Mouse (Mus musculus) frontal cortex, adult 2 months (tissue): ENCODE measurements around the gene Wdtc1. TPM values are rescaled to one million over a fixed set of nuclear protein-coding genes. Genes with fewer than 3 reads are reported as not detected.

Source experiments
- DNase-seq, 2 experiments: peaks; one replicate each; pipeline ENCODE4 v3.0.0; 2022; ENCODE audit warnings: low spot score in 1 of 2; ENCODE audit errors: extremely low spot score in 1 of 2
- polyA plus RNA-seq: library from polyadenylated mRNA; depleted of rRNA; stranded (reverse); fragments of >200 nt; gene quantifications from 2 replicates; pipeline ENCODE4 v1.2.3, GENCODE M21; 2012

Gene Wdtc1
- polyA plus RNA-seq, 1 experiment = 43.0 TPM

DNA sequence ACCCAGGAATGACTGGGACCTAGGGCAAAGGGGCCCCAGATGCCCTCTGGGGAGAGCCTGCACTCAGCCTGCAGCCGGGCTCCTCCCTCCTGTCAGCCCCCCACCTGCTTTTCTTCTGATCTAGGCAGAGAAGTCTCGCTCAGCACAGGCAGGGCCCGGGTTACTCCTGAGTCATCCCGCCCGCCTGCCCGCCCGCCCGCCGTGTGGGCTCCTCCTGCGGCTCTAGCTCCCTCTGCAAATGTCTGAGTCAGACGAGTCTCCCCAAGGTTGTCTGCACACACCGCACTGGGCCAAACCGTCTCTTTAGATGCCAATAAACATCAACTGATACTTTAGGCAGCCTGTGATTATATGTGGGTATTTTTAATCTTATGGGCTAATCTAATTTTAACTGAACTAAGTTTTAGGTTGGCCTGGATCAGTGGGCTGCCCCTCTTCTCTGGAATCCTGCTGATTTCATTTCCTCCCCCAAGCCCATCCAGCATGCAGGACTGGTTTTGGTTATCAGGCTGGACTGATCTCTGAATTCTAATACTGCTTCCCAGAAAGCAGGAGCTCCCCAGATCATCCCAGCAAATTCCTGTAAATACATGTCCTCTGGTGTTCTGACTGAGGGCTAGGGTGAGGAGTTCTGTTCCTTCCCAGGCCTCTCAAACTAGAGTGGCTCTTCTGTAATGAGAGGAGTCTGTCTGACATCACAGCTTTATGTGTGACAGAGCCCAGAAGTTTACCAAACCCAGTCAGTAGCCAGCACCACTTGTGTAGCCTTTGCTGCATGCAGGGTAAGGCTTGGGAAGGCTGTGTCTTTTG, 25.2 kb upstream of the Wdtc1 start:
- DNase-seq = peak in 1 of 2 experiments; percentile 69

DNA sequence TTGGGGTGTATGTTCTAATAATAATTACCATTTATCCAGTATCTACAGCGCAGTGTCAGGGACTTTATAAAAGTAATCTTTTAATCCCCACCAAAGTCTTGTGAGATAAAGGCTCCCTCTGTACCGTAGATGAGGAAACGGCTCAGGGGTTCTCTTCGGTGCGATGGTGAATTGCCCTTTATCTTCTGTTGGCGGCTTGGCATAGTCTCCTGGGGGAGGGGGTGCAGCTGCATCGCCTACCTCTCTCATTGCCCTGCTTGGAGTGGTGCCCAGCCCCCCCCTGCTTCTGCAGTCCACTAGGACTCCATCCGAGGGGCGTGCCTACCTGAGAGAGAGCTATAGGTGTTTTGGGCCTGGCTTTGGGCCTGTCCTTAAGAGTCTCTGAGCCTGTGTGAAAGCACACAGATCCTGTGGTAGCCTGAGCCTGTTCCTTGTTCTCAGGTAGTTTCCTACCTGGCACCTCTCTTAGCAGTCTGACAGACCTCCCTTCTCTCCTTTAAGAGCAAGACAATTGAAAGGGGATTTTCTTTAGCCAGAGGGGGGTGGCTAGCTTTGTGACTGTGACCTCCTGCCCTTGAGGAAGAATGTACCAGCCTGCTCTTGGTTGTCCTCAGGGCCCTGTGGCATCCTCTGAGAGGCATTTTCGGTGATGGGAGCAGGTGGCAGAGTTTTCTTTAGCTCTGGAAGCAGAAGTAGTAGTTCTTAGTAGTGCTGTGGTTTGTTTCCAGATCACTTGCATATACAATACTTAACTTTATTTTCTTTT, 22.7 kb upstream of the Wdtc1 start:
- no peak for DNase-seq

DNA sequence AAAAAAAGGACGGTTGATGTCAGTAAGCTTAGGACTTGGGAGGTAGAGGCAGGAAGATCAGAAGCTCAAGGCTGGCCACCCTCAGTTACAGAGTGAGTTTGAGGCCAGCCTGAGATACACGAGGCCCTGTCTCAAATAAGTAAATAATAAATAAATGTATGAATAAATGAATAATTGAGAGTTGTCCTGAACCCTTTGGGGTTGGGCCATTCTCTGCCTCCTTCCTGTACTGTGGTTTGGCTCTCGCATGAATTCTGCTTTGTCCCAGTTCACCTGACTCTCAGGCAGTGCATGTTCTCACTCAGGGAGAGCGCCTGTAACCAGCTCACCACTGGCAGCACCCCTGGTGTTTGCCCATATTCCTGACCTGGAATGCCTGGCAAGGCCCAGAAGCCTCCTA, 20.7 kb upstream of the Wdtc1 start:
- DNase-seq = no peak

DNA sequence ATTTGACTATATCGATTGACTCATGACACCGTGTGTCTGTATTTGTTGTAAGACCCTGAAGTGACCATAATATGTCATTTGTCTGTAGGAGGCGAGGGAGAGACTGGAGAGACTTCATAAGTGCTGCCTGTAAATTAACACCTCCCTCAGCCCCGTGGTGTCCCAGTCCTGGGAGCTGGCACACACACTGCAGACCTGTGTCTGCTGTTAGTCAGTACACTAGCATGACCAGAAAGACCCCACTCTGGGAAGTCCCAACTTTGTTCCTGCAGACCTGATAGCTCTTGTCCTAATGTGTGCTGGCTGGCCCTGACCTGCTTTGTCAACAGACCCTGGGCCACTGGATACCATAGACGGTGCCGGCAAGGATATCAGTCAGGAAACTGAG, 19.0 kb upstream of the Wdtc1 start:
- no peak for DNase-seq

- no peak for DNase-seq
Observed at GRCm38 (mm10) chr4:133371621-133372277, 18.5 kb upstream of the Wdtc1 start.

- no peak for DNase-seq
Observed at GRCm38 (mm10) chr4:133370298-133371274, 17.3 kb upstream of the Wdtc1 start.

- DNase-seq = peak; percentile 86 to 97
Observed at GRCm38 (mm10) chr4:133369553-133370297, 16.4 kb upstream of the Wdtc1 start, which contains the start of gene Slc9a1. TSS of gene Slc9a1 (plus strand) at chr4:133369706.

DNA sequence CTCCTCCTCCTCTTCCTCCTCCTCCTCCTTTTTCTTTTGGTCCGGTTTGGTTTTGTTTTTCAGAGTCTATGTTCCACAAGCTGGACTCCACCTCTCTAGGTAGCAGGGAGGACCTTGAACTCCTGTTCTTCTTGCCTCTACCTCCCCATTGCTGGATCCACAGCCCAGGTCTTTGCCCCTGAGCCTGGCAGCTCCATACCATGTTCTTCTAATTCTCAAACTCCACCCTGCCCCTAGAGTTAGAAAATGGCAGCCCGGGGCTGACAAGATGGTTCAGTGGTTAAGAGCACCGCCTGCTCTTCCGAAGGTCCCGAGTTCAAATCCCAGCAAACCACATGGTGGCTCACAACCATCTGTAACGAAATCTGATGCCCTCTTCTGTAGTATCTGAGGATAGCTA, 1.4 kb upstream of the Wdtc1 start:
- DNase-seq = no peak

DNA sequence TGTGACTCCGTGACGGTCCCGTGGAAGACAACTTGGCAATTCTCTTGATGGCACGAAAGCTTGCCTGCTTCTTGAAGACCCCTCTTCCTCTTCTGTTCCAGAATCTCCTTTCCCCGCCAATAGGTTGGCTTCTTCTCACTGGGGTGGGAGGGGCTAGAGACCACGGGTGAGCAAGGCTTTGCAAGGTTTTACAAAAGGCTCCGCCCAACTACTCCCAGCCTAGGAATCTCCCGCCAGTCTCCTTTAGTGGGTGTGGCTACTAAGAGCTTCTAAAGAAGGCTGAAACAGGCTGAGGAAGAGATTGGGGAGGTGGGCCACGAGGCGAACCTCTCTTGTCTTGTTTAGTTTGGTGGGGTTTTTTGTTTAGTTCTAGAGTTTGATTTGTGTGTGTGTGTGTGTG, 484 bp downstream of the Wdtc1 start:
- no peak for DNase-seq

- no peak for DNase-seq
Observed at GRCm38 (mm10) chr4:133348051-133348775, 5.1 kb downstream of the Wdtc1 start.

GRCm38 (mm10) chr4:133347624-133348023, 5.7 kb downstream of the Wdtc1 start:
- no peak for DNase-seq

DNA sequence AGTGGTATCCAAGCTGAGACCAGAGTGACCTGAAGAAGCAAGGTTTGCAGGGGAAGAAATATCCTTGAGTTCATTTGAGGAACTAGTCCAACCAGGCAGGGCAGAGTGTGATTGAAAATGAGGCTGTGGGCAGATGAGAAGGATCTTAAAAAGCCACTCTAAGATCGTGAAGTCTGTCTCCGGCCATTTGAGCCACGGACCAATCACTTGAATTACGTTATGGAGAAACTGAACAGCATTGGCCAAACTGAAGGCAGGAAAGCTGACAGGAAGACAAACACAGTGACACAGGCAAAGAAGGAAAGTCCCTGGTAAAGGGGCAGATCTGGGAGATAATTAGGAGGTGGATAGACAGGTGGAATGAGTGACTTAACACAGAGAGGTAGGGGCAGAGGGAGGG, 6.7 kb downstream of the Wdtc1 start:
- no peak for DNase-seq

GRCm38 (mm10) chr4:133345702-133346101, 7.6 kb downstream of the Wdtc1 start:
- DNase-seq = no peak

- peak in 1 of 2 experiments; percentile 62 for DNase-seq
Observed at GRCm38 (mm10) chr4:133344112-133344511, 9.2 kb downstream of the Wdtc1 start.

DNA sequence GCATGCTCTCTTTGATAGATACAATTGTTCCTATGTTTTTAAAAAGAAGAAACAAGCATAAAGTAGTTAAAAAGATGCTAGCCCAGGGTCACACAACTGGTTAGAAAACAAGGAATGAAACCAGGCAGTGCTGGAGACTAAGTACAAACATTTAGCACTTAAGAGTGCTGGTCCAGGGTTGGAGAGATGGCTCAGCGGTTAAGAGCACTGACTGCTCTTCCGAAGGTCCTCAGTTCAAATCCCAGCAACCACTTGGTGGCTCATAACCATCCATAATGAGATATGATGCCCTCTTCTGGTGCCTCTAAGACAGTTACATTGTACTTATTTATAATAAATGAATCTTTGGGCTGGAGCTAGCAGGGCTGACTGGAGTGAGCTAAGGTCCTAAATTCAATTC, 13.1 kb downstream of the Wdtc1 start:
- no peak for DNase-seq

- peak; percentile 95 to 99 for DNase-seq
Observed at GRCm38 (mm10) chr4:133339148-133339749, 14.0 kb downstream of the Wdtc1 start.

GRCm38 (mm10) chr4:133338521-133339095, 14.7 kb downstream of the Wdtc1 start:
- no peak for DNase-seq
